ENCODE assay signal across 17 mouse cellular contexts in the genomic region with DNA sequence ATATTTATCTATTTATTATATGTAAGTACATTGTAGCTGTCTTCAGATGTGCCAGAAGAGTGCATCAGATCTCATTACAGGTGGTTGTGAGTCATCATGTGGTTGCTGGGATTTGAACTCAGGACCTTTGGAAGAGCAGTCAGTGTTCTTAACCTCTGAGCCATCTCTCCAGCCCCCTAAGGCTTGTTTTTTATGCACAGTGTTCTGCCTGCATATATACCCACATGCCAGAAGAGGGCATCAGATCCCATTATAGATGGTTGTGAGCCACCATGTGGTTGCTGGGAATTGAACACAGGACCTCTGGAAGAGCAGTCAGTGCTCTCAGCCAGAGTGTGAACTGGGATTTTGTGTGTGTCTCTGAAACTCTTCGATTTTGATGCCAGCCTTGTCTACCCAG. TPM values are rescaled to one million over a fixed set of nuclear protein-coding genes. Genes with fewer than 3 reads are reported as not detected.
DNase-seq lines count a peak whose midpoint lies in the region; ATAC-seq and TF ChIP-seq lines count a peak whose summit lies in the region.
"Not testable (repeated sequence)": the region's sequence is repeated elsewhere in the genome, so short reads cannot be mapped to it uniquely, and the experiment has no call there.
"Had no signal": no experiment of that assay in that cellular context is flagged by ENCODE, and none has a peak within 500 bp of the region (broad histone marks: within the 10 kb centered on the region; RNA-seq: fewer than 3 reads in every experiment).

No protein-coding gene starts in this region.

- H3K9ac ChIP-seq in MEL (ENCODE audit: control insufficient read depth, low read depth, low read length, poor library complexity, severe bottlenecking); liver, postnatal 0 days (replicated peaks); stomach, postnatal 0 days (ENCODE audit: low read length): not testable (repeated sequence)

- not testable (repeated sequence) for H3K4me3 ChIP-seq in E14TG2a.4 (replicated peaks; ENCODE audit: low read length); MEL (ENCODE audit: control insufficient read depth in 1 of 2, insufficient read depth in 1 of 2, low read depth in 2 of 2, low read length in 2 of 2); layer of hippocampus, adult 2 months; liver, postnatal 0 days (ENCODE audit: low read depth, low read length); stomach, postnatal 0 days (ENCODE audit: low read depth, low read length)

- H3K9me3 ChIP-seq in E14TG2a.4 (ENCODE audit: low read length); MEL (replicated peaks; ENCODE audit: insufficient read depth, low read length); liver, postnatal 0 days (ENCODE audit: low read length); stomach, postnatal 0 days (ENCODE audit: control insufficient read depth, low read length): not testable (repeated sequence)

- H3K27ac ChIP-seq in MEL (ENCODE audit: control insufficient read depth, low read depth, low read length); layer of hippocampus, adult 2 months; liver, postnatal 0 days (ENCODE audit: low read depth); stomach, postnatal 0 days (replicated peaks): not testable (repeated sequence)

- not testable (repeated sequence) for ATAC-seq in liver, postnatal 0 days; stomach, postnatal 0 days (ENCODE audit: low FRiP score, low TSS enrichment)

- not testable (repeated sequence) for H3K36me3 ChIP-seq in E14TG2a.4 (ENCODE audit: insufficient read depth, low read length); liver, postnatal 0 days (replicated peaks; ENCODE audit: insufficient read depth, low read length); stomach, postnatal 0 days (ENCODE audit: control insufficient read depth, insufficient read depth, low read length)
- peaks cover 0 to 22% of the 10 kb centered on the region in 2 experiments; a peak in 2 of 4 replicates for H3K36me3 ChIP-seq in MEL (ENCODE audit: control insufficient read depth in 1 of 2, insufficient read depth in 2 of 2, low read length in 2 of 2)

- not testable (repeated sequence) for TF ChIP-seq RAD21 in MEL (IDR thresholded peaks at IDR 0.05; ENCODE audit: low read depth, low read length)

- 0 out of 2 replicates have a peak, but pooled peaks have one; percentile 9 for TF ChIP-seq CTCF in E14TG2a.4 (conservative IDR thresholded peaks at IDR 0.05; ENCODE audit: low read length)
- TF ChIP-seq CTCF in MEL (IDR thresholded peaks at IDR 0.05 in 2 of 3, conservative IDR thresholded peaks at IDR 0.05 in 1 of 3; ENCODE audit: control insufficient read depth in 1 of 3, insufficient read depth in 1 of 3, low read depth in 2 of 3, low read length in 3 of 3, poor library complexity in 1 of 3, severe bottlenecking in 1 of 3): peak in 1 of 3 experiments; percentile 35; a peak in 1 of 6 replicates
- TF ChIP-seq CTCF in layer of hippocampus, adult 2 months (conservative IDR thresholded peaks at IDR 0.05): peak; percentile 22
- peak; percentile 16 for TF ChIP-seq CTCF in liver, postnatal 0 days (IDR thresholded peaks at IDR 0.05; ENCODE audit: low read depth)
- TF ChIP-seq CTCF in stomach, postnatal 0 days (IDR thresholded peaks at IDR 0.05; ENCODE audit: low read depth): 0 out of 2 replicates have a peak, but pooled peaks have one; percentile 9

- H3K4me2 ChIP-seq in liver, postnatal 0 days (ENCODE audit: low read depth, low read length); stomach, postnatal 0 days (replicated peaks; ENCODE audit: low read depth): not testable (repeated sequence)

- TF ChIP-seq POLR2A in MEL (IDR thresholded peaks at IDR 0.05; ENCODE audit: control insufficient read depth in 1 of 2, insufficient read depth in 1 of 2, low read depth in 1 of 2, low read length in 2 of 2, poor library complexity in 1 of 2): not testable (repeated sequence)

- not testable (repeated sequence) for TF ChIP-seq EP300 in MEL (IDR thresholded peaks at IDR 0.05; ENCODE audit: low read depth in 1 of 2, low read length in 2 of 2); liver, postnatal 0 days (IDR thresholded peaks at IDR 0.05; ENCODE audit: low read depth); stomach, postnatal 0 days (optimal IDR thresholded peaks at IDR 0.05)

- DNase-seq in MEL (ENCODE audit: low read depth, low spot score): peak; percentile 46
- DNase-seq in R1 (ENCODE audit: low read depth, low spot score): peak; percentile 61
- DNase-seq in layer of hippocampus, adult 2 months (ENCODE audit: low spot score in 2 of 2); liver, postnatal 0 days; stomach, postnatal 0 days (ENCODE audit: low spot score): not testable (repeated sequence)

- peaks cover 18% of the 10 kb centered on the region for H3K79me2 ChIP-seq in MEL (ENCODE audit: control insufficient read depth, insufficient read depth, low read length, poor library complexity)

- peaks cover 24% of the 10 kb centered on the region for H3K4me1 ChIP-seq in E14TG2a.4 (replicated peaks; ENCODE audit: low read depth, low read length)
- peaks cover 9 to 30% of the 10 kb centered on the region in 2 experiments for H3K4me1 ChIP-seq in MEL (ENCODE audit: control insufficient read depth in 1 of 2, insufficient read depth in 2 of 2, low read length in 2 of 2)
- H3K4me1 ChIP-seq in liver, postnatal 0 days (ENCODE audit: insufficient read depth): peaks cover 17% of the 10 kb centered on the region
- H3K4me1 ChIP-seq in stomach, postnatal 0 days (replicated peaks; ENCODE audit: control insufficient read depth, insufficient read depth): not testable (repeated sequence)

- not testable (repeated sequence) for H3K27me3 ChIP-seq in E14TG2a.4 (ENCODE audit: insufficient read depth, low read length); MEL (ENCODE audit: control insufficient read depth in 1 of 2, insufficient read depth in 2 of 2, low read length in 2 of 2); liver, postnatal 0 days (ENCODE audit: insufficient read depth, low read length); stomach, postnatal 0 days (ENCODE audit: control insufficient read depth, insufficient read depth, low read length)

- WGBS in liver, postnatal 0 days (ENCODE audit: insufficient replicate concordance): 64% methylated on average over 1 of the region's 1 CpGs
- WGBS in stomach, postnatal 0 days: 69% methylated on average over 1 of the region's 1 CpGs

TF ChIP-seq in MEL, 35 proteins besides CTCF, POLR2A, EP300 and RAD21:
- peak; percentile 71 for TF ChIP-seq TBP (IDR thresholded peaks at IDR 0.05; ENCODE audit: low read depth, low read length)
- 0 out of 2 replicates have a peak, but pooled peaks have one; percentile 17 for TF ChIP-seq MAX (IDR thresholded peaks at IDR 0.05; ENCODE audit: low read length)

RNA-seq across cellular contexts. Expression of a gene that starts 3.4 kb away (rescaled TPM):
- 147 and 162 TPM in 2 replicates for total RNA-seq in MEL (2012; rRNA removed)
- polyA plus RNA-seq in MEL (2012; ENCODE audit: insufficient read depth in 1 of 2, insufficient read length in 2 of 2, low read depth in 1 of 2, low replicate concordance in 2 of 2, missing spikeins in 1 of 2): 100 to 1,000 TPM in 1 of 2 experiments, not detected in 1; 195 TPM
- total RNA-seq in layer of hippocampus, adult 2 months (2021): 10 to 100 TPM; 55.6 to 60.0 TPM
- polyA plus RNA-seq in liver, postnatal 0 days (2015; fragmentation: Nextera tagmentation; extraction: Ambion mirVana): 51.3 and 62.3 TPM in 2 replicates
- 66.6 and 70.4 TPM in 2 replicates for polyA plus RNA-seq in stomach, postnatal 0 days (2015; fragmentation: Nextera tagmentation; extraction: Ambion mirVana)

RNA-seq across cellular contexts. Expression of a gene that starts 6.8 kb away (rescaled TPM):
- 24.4 and 27.7 TPM in 2 replicates for total RNA-seq in MEL (2012; rRNA removed)
- polyA plus RNA-seq in MEL (2012; ENCODE audit: insufficient read depth in 1 of 2, insufficient read length in 2 of 2, low read depth in 1 of 2, low replicate concordance in 2 of 2, missing spikeins in 1 of 2): 10 to 100 TPM in 1 of 2 experiments, not detected in 1; 41.1 TPM
- total RNA-seq in layer of hippocampus, adult 2 months (2021): under 1 TPM; 0.56 to 0.79 TPM
- polyA plus RNA-seq in liver, postnatal 0 days (2015; fragmentation: Nextera tagmentation; extraction: Ambion mirVana): 13.5 and 14.8 TPM in 2 replicates
- 5.2 and 5.7 TPM in 2 replicates for polyA plus RNA-seq in stomach, postnatal 0 days (2015; fragmentation: Nextera tagmentation; extraction: Ambion mirVana)

RNA-seq across cellular contexts. Expression of a gene that starts 26.1 kb away (rescaled TPM):
- 4.2 and 5.0 TPM in 2 replicates for total RNA-seq in MEL (2012; rRNA removed)
- polyA plus RNA-seq in MEL (2012; ENCODE audit: insufficient read depth in 1 of 2, insufficient read length in 2 of 2, low read depth in 1 of 2, low replicate concordance in 2 of 2, missing spikeins in 1 of 2): 10 to 100 TPM in 1 of 2 experiments, not detected in 1; 44.8 TPM
- 10 to 100 TPM; 54.3 to 60.6 TPM for total RNA-seq in layer of hippocampus, adult 2 months (2021)
- 5.3 and 5.7 TPM in 2 replicates for polyA plus RNA-seq in liver, postnatal 0 days (2015; fragmentation: Nextera tagmentation; extraction: Ambion mirVana)
- 8.5 and 8.9 TPM in 2 replicates for polyA plus RNA-seq in stomach, postnatal 0 days (2015; fragmentation: Nextera tagmentation; extraction: Ambion mirVana)

RNA-seq across cellular contexts. Expression of a gene that starts 26.8 kb away (rescaled TPM):
- 1.3 and 1.4 TPM in 2 replicates for total RNA-seq in MEL (2012; rRNA removed)
- polyA plus RNA-seq in MEL (2012; ENCODE audit: insufficient read depth in 1 of 2, insufficient read length in 2 of 2, low read depth in 1 of 2, low replicate concordance in 2 of 2, missing spikeins in 1 of 2): 1 to 10 TPM in 1 of 2 experiments, not detected in 1; 8.0 TPM
- total RNA-seq in layer of hippocampus, adult 2 months (2021): 1 to 10 TPM; 2.5 to 3.1 TPM
- polyA plus RNA-seq in liver, postnatal 0 days (2015; fragmentation: Nextera tagmentation; extraction: Ambion mirVana): 0.04 TPM in 2 replicates
- polyA plus RNA-seq in stomach, postnatal 0 days (2015; fragmentation: Nextera tagmentation; extraction: Ambion mirVana): 2.3 and 2.4 TPM in 2 replicates
- total RNA-seq: common myeloid progenitor, adult 5-6 weeks had no signal
- polyA plus RNA-seq: erythroblast, embryonic 14.5 days had no signal

RNA-seq across cellular contexts. Expression of a gene that starts 39.3 kb away (rescaled TPM):
- total RNA-seq in MEL (2012; rRNA removed): not detected in 2 replicates
- polyA plus RNA-seq in MEL (2012; ENCODE audit: insufficient read depth in 1 of 2, insufficient read length in 2 of 2, low read depth in 1 of 2, low replicate concordance in 2 of 2, missing spikeins in 1 of 2): under 1 TPM in 1 of 2 experiments, not detected in 1; 0.03 TPM
- total RNA-seq in layer of hippocampus, adult 2 months (2021): not detected
- 18.4 and 29.0 TPM in 2 replicates for polyA plus RNA-seq in liver, postnatal 0 days (2015; fragmentation: Nextera tagmentation; extraction: Ambion mirVana)
- 0.02 and 0.12 TPM in 2 replicates for polyA plus RNA-seq in stomach, postnatal 0 days (2015; fragmentation: Nextera tagmentation; extraction: Ambion mirVana)
- total RNA-seq: adrenal gland, adult 2 months; adrenal gland, postnatal 25 days; common myeloid progenitor, adult 5-6 weeks had no signal
- polyA plus RNA-seq: brain, embryonic 14.5 days; CD4-positive, CD25-positive, alpha-beta regulatory T cell, adult 4 months; embryonic facial prominence, embryonic 11.5 days; erythroblast, embryonic 14.5 days; forebrain, embryonic 10.5 days; forebrain, embryonic 12.5 days; forebrain, embryonic 14.5 days; forebrain, embryonic 16.5 days had no signal
